Mouse (Mus musculus) embryonic facial prominence, embryonic 10.5 days (tissue): Measurements from ENCODE around the gene Uvrag. TPM values are rescaled to one million over a fixed set of nuclear protein-coding genes. Genes with fewer than 3 reads are reported as not detected.
A peak's percentile ranks its signal among the peaks of the same experiment; 100 is the strongest.

Experiments
- DNase-seq: peaks from one replicate; pipeline ENCODE4 v3.0.0-alpha.2; 2017; ENCODE audit warnings: low spot score
- H3K27ac ChIP-seq: fragments of 300-500 bp; sonication (generic); replicated peaks from 2 replicates; pipeline ENCODE4 v1.5.1; 2016; ENCODE audit warnings: mild to moderate bottlenecking
- H3K27me3 ChIP-seq: fragments of 300-500 bp; sonication (generic); replicated peaks from 2 replicates; pipeline ENCODE4 v1.6.1; 2016; ENCODE audit warnings: low read depth, mild to moderate bottlenecking; ENCODE audit not compliant: poor library complexity, severe bottlenecking
- H3K36me3 ChIP-seq: fragments of 300-500 bp; sonication (generic); replicated peaks from 2 replicates; pipeline ENCODE4 v1.6.1; 2016; ENCODE audit warnings: mild to moderate bottlenecking, moderate library complexity
- H3K4me1 ChIP-seq: fragments of 300-500 bp; sonication (generic); 2 replicates; pipeline ENCODE4 v1.6.1; 2016
- H3K4me3 ChIP-seq: fragments of 300-500 bp; sonication (generic); 2 replicates; pipeline ENCODE4 v1.5.1; 2016; ENCODE audit warnings: mild to moderate bottlenecking, moderate library complexity
- H3K9me3 ChIP-seq: fragments of 300-500 bp; sonication (generic); 2 replicates; pipeline ENCODE4 v1.6.1; 2016; ENCODE audit warnings: mild to moderate bottlenecking
- WGBS: fragments of 180-500 bp; shearing (Covaris S2); methylation state at CpG from one replicate; pipeline ENCODE4 v1.1.7; 2016; 5-methylcytosine and 5-hydroxymethylcytosine counted together
- polyA plus RNA-seq: library from polyadenylated mRNA; unstranded; fragments of >200 nt; fragmentation: Nextera tagmentation; extraction: Ambion mirVana; gene quantifications from 2 replicates; pipeline ENCODE4 v1.2.1, GENCODE M21; 2016

Uvrag gene
- polyA plus RNA-seq, 1 experiment from 2014 or later: 11.0 TPM

DNA sequence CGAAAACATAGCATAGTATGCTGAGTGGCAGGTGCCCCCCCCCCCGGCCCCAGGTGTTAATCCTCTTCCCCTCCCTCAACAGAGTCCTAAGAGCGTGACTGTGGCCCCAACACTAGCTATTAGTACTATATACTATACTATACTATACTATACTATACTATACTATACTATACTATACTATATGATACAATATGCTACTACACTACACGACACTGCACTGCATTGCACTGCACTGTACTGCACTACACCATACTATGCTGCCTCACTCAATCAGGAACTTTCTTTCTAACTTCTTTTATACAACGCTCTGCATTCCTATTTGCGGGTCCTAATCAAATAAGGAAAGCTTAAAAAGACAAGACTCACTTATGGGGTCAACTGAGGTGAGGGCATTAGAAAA is 224.4 kb downstream of the Uvrag start:
- Histone ChIP-seq H3K4me3 (no peak overlapping the region), H3K27ac (no peak overlapping the region), H3K4me1 (peaks cover 12% of the 10 kb centered on the region; the same call in 1 of the 2 replicates), H3K27me3 (no peaks in the 10 kb centered on the region), H3K9me3 (no peaks in the 10 kb centered on the region), H3K36me3 (no peaks in the 10 kb centered on the region)
- no peak for DNase-seq
- 90% methylated on average over 6 of the region's 6 CpGs for WGBS

DNA sequence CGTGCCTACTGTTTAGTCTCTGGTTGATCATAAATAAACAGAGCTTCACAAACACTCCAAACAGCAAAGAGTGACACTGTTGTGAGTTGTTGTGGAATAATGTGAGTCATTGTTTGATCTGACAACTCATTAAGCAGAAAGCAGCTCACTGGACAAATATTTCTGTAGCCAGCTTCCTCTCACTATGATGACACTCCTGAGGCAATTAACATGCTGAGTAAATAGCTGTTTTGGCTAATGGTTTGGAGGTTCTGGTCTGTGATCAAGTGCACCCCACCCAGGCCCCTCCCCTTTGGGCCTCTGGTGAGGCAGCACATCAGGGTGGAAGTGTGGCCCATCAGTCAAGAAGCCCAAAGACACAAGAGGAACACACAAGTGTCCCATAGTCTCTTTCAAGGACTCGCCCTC is 228.0 kb downstream of the Uvrag start:
- Histone ChIP-seq H3K27me3 (no peaks in the 10 kb centered on the region), H3K9me3 (no peaks in the 10 kb centered on the region), H3K4me1 (peaks cover 34% of the 10 kb centered on the region), H3K27ac (no peak overlapping the region), H3K36me3 (no peaks in the 10 kb centered on the region), H3K4me3 (no peak overlapping the region)
- WGBS: 71% methylated on average over 2 of the region's 2 CpGs
- DNase-seq: no peak

DNA sequence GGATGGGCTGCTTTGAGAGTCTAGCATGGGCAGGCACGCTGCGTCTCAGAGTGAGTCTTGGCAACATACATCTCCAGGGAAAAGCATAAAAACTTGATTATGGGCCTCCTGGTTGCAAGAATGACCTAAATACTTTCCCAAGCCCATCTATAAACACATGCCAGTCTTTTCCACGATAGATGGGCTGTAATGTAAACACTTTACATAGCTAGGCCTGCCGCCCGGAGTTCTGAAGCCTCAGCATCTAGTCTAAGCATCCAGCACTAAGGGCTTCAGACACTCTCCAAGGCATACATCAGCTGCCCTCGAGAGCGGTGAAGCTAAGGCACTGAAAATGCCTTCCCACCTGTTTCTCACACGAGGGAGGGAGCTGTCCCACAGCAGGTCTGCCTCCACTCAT is 229.7 kb downstream of the Uvrag start:
- WGBS: 76% methylated on average over 8 of the region's 8 CpGs
- no peaks in the 10 kb centered on the region for H3K9me3 ChIP-seq
- no peak for DNase-seq
- H3K4me1 ChIP-seq: peaks cover 37% of the 10 kb centered on the region
- no peaks in the 10 kb centered on the region for H3K27me3 ChIP-seq
- no peak overlapping the region for H3K27ac ChIP-seq
- no peak overlapping the region for H3K4me3 ChIP-seq
- no peaks in the 10 kb centered on the region for H3K36me3 ChIP-seq

DNA sequence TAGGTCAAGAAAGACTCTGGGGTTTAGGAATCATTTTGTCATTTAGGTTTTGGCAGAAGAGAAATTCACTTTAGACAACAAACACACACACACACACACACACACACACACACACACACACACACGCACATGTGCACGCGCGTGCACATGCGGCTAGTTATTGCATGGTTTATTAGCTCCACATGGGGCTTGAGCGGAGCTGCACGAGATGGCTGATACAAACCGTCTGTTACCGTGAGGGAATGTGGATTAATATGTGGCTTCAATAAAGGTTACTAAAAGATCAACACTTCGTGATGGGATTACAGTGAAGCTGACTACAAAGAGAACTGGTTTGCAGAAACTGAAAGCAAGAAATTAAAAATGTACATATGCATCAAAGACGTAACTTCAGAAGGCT is 230.2 kb downstream of the Uvrag start:
- H3K36me3 ChIP-seq: no peaks in the 10 kb centered on the region
- peaks cover 42% of the 10 kb centered on the region for H3K4me1 ChIP-seq
- WGBS: 75% methylated on average over 11 of the region's 11 CpGs
- H3K9me3 ChIP-seq: no peaks in the 10 kb centered on the region
- DNase-seq: peak; percentile 48
- H3K4me3 ChIP-seq: no peak overlapping the region
- H3K27ac ChIP-seq: no peak overlapping the region
- no peaks in the 10 kb centered on the region for H3K27me3 ChIP-seq

DNA sequence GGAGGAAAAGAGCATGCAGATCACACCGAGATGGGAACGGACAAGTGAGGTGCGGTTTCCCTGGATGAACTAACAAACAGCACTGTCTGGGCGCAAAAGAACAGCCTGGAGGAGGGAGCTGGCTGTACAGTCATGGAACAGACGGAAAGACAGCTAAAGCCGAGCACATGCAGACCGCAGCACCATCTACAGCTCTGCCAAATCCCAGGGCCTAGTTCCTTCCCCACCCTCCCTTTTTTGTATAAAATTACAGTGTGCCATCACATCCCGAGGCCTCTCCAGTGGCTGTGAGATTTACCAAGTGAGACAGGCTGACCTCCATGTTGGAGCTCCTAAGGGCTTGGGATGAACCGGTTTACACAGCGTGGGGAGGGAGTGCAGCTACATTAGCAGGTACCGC is 230.8 kb downstream of the Uvrag start:
- H3K9me3 ChIP-seq: no peaks in the 10 kb centered on the region
- peak overlapping the region; percentile 42; the same call in 1 of the 2 replicates for H3K27ac ChIP-seq
- DNase-seq: no peak
- no peak overlapping the region for H3K4me3 ChIP-seq
- no peaks in the 10 kb centered on the region for H3K36me3 ChIP-seq
- H3K4me1 ChIP-seq: peaks cover 48% of the 10 kb centered on the region
- WGBS: 67% methylated on average over 11 of the region's 11 CpGs
- no peaks in the 10 kb centered on the region for H3K27me3 ChIP-seq

DNA sequence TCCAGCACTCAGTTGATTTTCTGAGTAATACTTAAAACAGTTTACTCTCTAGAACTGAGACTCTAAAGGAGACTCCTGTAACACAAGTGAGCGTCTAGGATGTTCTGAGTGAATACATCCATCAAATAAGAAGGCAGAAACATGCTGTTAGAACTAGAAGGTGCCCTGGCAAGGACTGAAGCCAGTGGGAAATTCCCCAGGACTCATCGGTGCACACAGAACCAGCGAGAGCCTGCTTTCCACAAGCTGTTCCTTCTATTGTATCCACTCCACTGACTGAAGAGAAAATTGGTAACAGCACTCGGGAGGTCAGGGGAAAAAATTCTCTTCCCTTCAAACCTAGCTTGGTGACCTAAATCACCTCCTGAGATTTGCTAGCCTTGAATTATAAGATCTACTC is 233.5 kb downstream of the Uvrag start:
- 64% methylated on average over 4 of the region's 4 CpGs for WGBS

DNA sequence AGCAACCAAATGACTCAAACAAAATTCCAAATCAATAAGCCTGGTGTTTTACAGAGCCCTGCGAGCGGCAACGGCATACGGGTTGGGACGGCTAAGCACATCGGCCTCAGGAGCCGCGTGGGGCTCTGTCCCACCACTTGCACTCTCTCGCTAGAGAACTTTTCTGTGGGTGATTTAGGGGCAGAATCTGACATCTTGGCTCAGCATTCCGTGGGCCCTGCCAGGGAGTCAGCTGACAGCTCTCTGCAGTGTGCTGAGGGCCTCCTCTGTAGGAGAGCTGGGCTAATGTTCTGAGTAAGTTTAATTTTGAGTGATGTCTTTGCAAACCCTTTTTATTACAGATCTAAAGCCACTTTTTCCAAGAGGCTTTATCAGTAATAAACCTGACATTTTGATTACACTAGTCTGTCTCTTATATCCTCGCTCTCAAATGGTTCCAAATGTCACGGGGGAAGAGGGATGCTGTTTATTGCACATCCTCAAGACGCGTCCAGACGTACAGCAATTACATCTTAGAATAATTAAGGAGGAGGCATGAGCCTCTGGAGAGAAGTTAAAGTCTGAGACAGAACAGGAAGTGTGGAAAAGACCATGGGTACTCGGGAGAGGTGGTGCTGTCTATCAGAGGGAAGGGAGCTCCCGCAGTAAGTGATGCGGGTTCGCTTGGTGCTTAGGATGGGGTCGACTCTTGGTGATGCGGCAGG is 236.1 kb downstream of the Uvrag start:
- Histone ChIP-seq H3K27ac (no peak overlapping the region), H3K4me3 (no peak overlapping the region), H3K36me3 (no peaks in the 10 kb centered on the region), H3K4me1 (peaks cover 60% of the 10 kb centered on the region), H3K9me3 (peaks cover 5% of the 10 kb centered on the region), H3K27me3 (0 out of 2 replicates have a peak, but pooled peaks cover 3% of the 10 kb centered on the region)
- no peak for DNase-seq
- WGBS: 71% methylated on average over 21 of the region's 21 CpGs

More for the DNA sequence above, 233.5 kb downstream of the Uvrag start:
- Histone ChIP-seq H3K27me3 (no peaks in the 10 kb centered on the region), H3K36me3 (no peaks in the 10 kb centered on the region), H3K9me3 (no peaks in the 10 kb centered on the region), H3K4me1 (peaks cover 67% of the 10 kb centered on the region), H3K27ac (no peak overlapping the region), H3K4me3 (no peak overlapping the region)
- no peak for DNase-seq

DNA sequence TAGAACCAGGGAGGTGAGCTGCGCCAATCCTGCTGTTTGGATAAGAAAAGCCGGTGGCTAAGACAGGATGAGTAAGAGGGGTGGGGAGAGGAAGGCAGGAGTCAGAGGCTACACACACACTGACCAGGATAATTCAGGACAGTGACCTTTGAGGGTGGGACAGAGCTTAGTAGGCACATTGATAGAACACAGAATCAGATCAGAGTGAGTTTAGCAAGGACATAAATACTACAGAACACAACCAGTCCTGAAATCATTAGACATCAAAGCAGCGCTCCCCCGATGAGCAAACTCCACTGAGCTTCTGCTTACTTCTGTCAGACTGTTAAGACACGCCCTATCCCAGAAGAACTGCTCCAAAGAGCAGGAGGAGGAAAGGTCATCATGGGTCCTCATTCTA is 237.1 kb downstream of the Uvrag start:
- no peak for DNase-seq
- H3K9me3 ChIP-seq: peaks cover 5% of the 10 kb centered on the region
- 0 out of 2 replicates have a peak, but pooled peaks cover 4% of the 10 kb centered on the region for H3K27me3 ChIP-seq
- WGBS: 37% methylated on average over 5 of the region's 5 CpGs
- no peaks in the 10 kb centered on the region for H3K36me3 ChIP-seq
- H3K4me3 ChIP-seq: no peak overlapping the region
- H3K27ac ChIP-seq: no peak overlapping the region
- H3K4me1 ChIP-seq: peaks cover 63% of the 10 kb centered on the region

DNA sequence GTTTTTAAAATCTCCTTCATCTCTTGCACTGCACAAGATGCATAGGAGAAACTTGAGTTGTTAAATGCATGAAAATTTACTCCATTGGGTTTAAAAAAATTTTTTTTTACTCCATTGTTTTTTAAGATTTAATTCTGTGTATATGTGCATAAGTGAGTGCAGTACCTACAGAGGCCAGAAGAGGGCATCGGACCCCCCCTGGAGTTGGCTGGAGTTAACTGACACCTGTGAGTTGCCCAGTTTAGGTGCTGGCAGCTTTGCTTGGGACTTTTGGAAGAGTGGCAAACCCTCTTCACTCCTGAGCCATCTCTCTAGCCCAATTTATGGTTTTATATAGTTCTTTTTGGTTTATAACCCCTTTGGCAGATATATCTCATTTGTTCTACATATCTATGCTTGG is 239.8 kb downstream of the Uvrag start:
- H3K4me3 ChIP-seq: no peak overlapping the region
- no peak overlapping the region for H3K27ac ChIP-seq
- WGBS: 96% methylated on average over 1 of the region's 1 CpGs
- H3K9me3 ChIP-seq: peaks cover 5% of the 10 kb centered on the region
- DNase-seq: no peak
- H3K27me3 ChIP-seq: 0 out of 2 replicates have a peak, but pooled peaks cover 12% of the 10 kb centered on the region
- H3K4me1 ChIP-seq: peaks cover 60% of the 10 kb centered on the region
- H3K36me3 ChIP-seq: no peaks in the 10 kb centered on the region

DNA sequence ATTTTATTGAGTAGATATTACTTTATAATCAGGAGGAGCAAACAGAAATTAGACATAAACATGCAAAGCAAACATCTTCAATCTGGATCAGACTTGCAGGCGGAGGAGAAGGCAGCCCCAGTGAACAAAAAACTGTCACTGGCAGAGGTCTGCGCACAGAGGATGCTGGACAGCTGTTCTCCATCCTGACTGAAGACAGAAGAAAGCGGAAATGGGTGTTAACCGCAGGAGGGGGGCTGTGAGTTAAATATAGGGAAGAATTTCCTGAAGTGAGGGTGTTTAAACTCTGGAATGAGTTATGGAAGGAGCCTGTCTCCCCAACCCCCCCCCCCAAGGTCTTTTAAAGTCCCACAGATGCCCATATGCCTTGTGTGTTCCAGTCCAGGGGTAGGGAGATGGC is 241.1 kb downstream of the Uvrag start:
- H3K36me3 ChIP-seq: no peaks in the 10 kb centered on the region
- 0 out of 2 replicates have a peak overlapping the region, but pooled peaks have one; percentile 14 for H3K27ac ChIP-seq
- H3K9me3 ChIP-seq: peaks cover 5% of the 10 kb centered on the region
- peaks cover 60% of the 10 kb centered on the region for H3K4me1 ChIP-seq
- WGBS: 73% methylated on average over 4 of the region's 4 CpGs
- no peak for DNase-seq
- H3K4me3 ChIP-seq: no peak overlapping the region
- 0 out of 2 replicates have a peak, but pooled peaks cover 12% of the 10 kb centered on the region for H3K27me3 ChIP-seq

DNA sequence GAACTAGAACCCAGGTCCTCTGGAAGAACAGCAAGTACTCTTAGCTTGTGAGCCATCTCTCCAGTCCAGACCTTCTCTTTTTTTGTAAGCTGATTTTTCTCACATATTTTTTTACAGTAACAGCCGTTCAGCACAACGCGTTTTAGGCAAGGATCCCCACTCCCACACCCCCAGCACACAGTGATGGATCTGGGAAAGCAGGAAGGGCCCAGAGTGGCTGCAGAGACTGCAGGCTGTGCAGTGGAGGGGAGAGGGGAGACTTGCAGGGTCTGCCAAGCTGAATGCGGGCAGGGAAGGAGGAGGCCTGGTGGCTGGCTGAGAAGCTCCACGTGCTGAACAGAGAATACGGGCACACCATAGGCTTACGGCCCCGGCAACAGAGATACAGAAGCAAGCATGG is 243.6 kb downstream of the Uvrag start:
- Histone ChIP-seq H3K27ac (no peak overlapping the region), H3K9me3 (peaks cover 5% of the 10 kb centered on the region), H3K4me1 (peaks cover 48% of the 10 kb centered on the region), H3K4me3 (no peak overlapping the region), H3K36me3 (no peaks in the 10 kb centered on the region), H3K27me3 (peaks cover 18% of the 10 kb centered on the region; the same call in 1 of the 2 replicates)
- WGBS: 95% methylated on average over 8 of the region's 8 CpGs
- DNase-seq: no peak

DNA sequence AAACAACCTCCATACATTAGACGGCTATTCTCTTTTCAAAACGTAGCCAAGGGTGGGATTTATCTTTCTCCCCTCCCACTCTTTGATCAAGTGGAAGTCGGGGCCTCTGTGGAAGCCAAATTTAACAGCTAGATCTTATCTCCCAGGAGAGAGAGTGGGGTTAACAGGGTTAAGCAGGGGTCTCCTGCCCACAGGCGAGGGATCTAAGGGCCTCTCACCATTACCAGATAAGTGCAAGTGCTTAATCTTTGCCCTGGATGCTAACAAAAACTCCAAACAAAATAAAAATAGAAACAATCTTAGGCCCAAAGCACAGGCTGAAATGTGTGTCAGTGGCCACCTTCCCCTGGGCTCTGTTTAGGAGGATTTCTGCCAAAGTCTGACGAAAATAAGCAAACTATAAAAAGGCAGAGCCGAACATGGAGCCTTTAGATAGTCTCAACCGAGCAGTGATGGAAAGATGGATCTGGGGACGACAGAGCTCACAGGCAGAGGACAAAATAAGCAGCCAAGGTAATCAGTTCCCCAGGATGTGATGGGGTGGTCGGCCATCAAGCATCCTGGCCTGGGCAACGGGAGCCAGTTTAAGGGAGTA is 245.3 kb downstream of the Uvrag start:
- no peaks in the 10 kb centered on the region for H3K36me3 ChIP-seq
- H3K4me3 ChIP-seq: no peak overlapping the region
- peaks cover 16% of the 10 kb centered on the region; the same call in 1 of the 2 replicates for H3K27me3 ChIP-seq
- peak overlapping the region; percentile 2 for H3K27ac ChIP-seq
- H3K4me1 ChIP-seq: peaks cover 50% of the 10 kb centered on the region
- 34% methylated on average over 10 of the region's 10 CpGs for WGBS
- no peak for DNase-seq
- H3K9me3 ChIP-seq: no peaks in the 10 kb centered on the region

DNA sequence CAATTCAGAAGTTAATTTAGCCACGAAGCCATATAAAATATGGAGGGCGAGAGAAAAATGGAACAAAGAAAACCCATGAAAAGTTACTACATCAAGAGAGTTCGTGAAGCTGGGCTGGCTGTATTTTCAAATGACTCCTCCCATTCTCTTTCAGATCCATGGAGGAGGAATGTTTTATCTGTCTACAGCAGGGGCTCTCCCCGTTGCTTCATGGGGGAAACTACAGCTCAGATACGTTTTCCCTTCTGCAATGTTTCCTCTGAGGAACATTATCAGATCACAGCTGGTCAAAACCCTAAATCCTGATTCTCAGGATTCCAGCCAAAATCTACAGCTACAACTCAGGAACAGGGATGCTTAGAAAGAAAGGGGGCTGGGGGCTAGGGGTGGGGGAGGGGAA is 246.2 kb downstream of the Uvrag start:
- no peak for DNase-seq
- Histone ChIP-seq H3K27me3 (peaks cover 16% of the 10 kb centered on the region; the same call in 1 of the 2 replicates), H3K9me3 (no peaks in the 10 kb centered on the region), H3K36me3 (no peaks in the 10 kb centered on the region), H3K27ac (0 out of 2 replicates have a peak overlapping the region, but pooled peaks have one; percentile 20), H3K4me1 (peaks cover 43% of the 10 kb centered on the region), H3K4me3 (no peak overlapping the region)
- 59% methylated on average over 5 of the region's 5 CpGs for WGBS
